Mouse (Mus musculus) heart, embryonic 11.5 days (tissue): ENCODE data around the gene Swap70. TPM values are rescaled to one million over a fixed set of nuclear protein-coding genes. Genes with fewer than 3 reads are reported as not detected.
A peak's percentile ranks its signal among the peaks of the same experiment; 100 is the strongest.

ENCODE experiments used
- ATAC-seq: fragments of 200-750 bp; cut with Nextera tagmentation; replicated peaks from 2 replicates; pipeline ENCODE4 v1.8.0; 2017; ENCODE audit warnings: moderate library complexity; ENCODE audit not compliant: insufficient number of reproducible peaks, low FRiP score, low TSS enrichment
- H3K27ac ChIP-seq: fragments of 300-500 bp; sonication (generic); 2 replicates; pipeline ENCODE4 v1.5.1; 2014; ENCODE audit warnings: mild to moderate bottlenecking, low read depth, low read length
- H3K27me3 ChIP-seq: fragments of 300-500 bp; sonication (generic); 2 replicates; pipeline ENCODE4 v1.6.1; 2014; ENCODE audit warnings: mild to moderate bottlenecking, low read length, mixed read lengths; ENCODE audit not compliant: control insufficient read depth, insufficient read depth
- H3K36me3 ChIP-seq: fragments of 300-500 bp; sonication (generic); 2 replicates; pipeline ENCODE4 v1.6.1; 2014; ENCODE audit warnings: mild to moderate bottlenecking, low read length, moderate library complexity, mixed read lengths; ENCODE audit not compliant: control insufficient read depth, insufficient read depth
- H3K4me1 ChIP-seq: fragments of 300-500 bp; sonication (generic); 2 replicates; pipeline ENCODE4 v1.6.1; 2014; ENCODE audit warnings: low read length; ENCODE audit not compliant: control insufficient read depth, insufficient read depth
- H3K4me2 ChIP-seq: fragments of 300-500 bp; sonication (generic); 2 replicates; pipeline ENCODE4 v1.6.1; 2014; ENCODE audit warnings: mild to moderate bottlenecking, moderate library complexity
- H3K4me3 ChIP-seq: fragments of 300-500 bp; sonication (generic); 2 replicates; pipeline ENCODE4 v1.5.1; 2014; ENCODE audit warnings: low read depth, low read length
- H3K9ac ChIP-seq: fragments of 300-500 bp; sonication (generic); 2 replicates; pipeline ENCODE4 v1.6.1; 2014; ENCODE audit warnings: mild to moderate bottlenecking, low read depth, low read length, moderate library complexity
- H3K9me3 ChIP-seq: fragments of 300-500 bp; sonication (generic); replicated peaks from 2 replicates; pipeline ENCODE4 v1.6.1; 2016; ENCODE audit warnings: low read length; ENCODE audit not compliant: control insufficient read depth
- WGBS: fragments of 180-500 bp; shearing (Covaris S2); extraction: QIAGEN DNeasy Blood & Tissue Kit; methylation state at CpG from one replicate; pipeline ENCODE4 v1.1.7; 2014; ENCODE audit not compliant: insufficient replicate concordance; 5-methylcytosine and 5-hydroxymethylcytosine counted together
- polyA plus RNA-seq: library from polyadenylated mRNA; unstranded; fragments of >200 nt; fragmentation: Nextera tagmentation; extraction: Ambion mirVana; gene quantifications from 2 replicates; pipeline ENCODE4 v1.2.1, GENCODE M21; 2014

Gene Swap70
- polyA plus RNA-seq, 1 experiment from 2014 or later = 14.4 TPM

- WGBS = 45% methylated on average over 5 of the region's 5 CpGs
- no peak for ATAC-seq
- Histone ChIP-seq H3K36me3 (peaks cover 2% of the 10 kb centered on the region), H3K9me3 (no peaks in the 10 kb centered on the region), H3K9ac (no peak overlapping the region), H3K4me2 (no peak overlapping the region), H3K27me3 (no peaks in the 10 kb centered on the region), H3K4me3 (no peak overlapping the region), H3K27ac (no peak overlapping the region), H3K4me1 (no peaks in the 10 kb centered on the region)
Observed at GRCm38 (mm10) chr7:110306281-110306680, 84.8 kb downstream of the Swap70 start.

GRCm38 (mm10) chr7:110307741-110308140 is 86.2 kb downstream of the Swap70 start:
- no peak overlapping the region for H3K4me3 ChIP-seq
- H3K27ac ChIP-seq = no peak overlapping the region
- H3K27me3 ChIP-seq = no peaks in the 10 kb centered on the region
- ATAC-seq = no peak
- H3K9me3 ChIP-seq = no peaks in the 10 kb centered on the region
- no peak overlapping the region for H3K9ac ChIP-seq
- peaks cover 3% of the 10 kb centered on the region for H3K36me3 ChIP-seq
- no peak overlapping the region for H3K4me2 ChIP-seq
- no peaks in the 10 kb centered on the region for H3K4me1 ChIP-seq
- WGBS = 82% methylated on average over 11 of the region's 11 CpGs

GRCm38 (mm10) chr7:110309246-110309645 is 87.7 kb downstream of the Swap70 start:
- no peak for ATAC-seq
- Histone ChIP-seq H3K9ac (no peak overlapping the region), H3K4me3 (no peak overlapping the region), H3K4me2 (no peak overlapping the region), H3K9me3 (no peaks in the 10 kb centered on the region), H3K27me3 (no peaks in the 10 kb centered on the region), H3K36me3 (peaks cover 10% of the 10 kb centered on the region), H3K27ac (no peak overlapping the region), H3K4me1 (no peaks in the 10 kb centered on the region)
- 87% methylated on average over 8 of the region's 8 CpGs for WGBS

GRCm38 (mm10) chr7:110313392-110314055 is 92.0 kb downstream of the Swap70 start:
- peaks cover 37% of the 10 kb centered on the region for H3K36me3 ChIP-seq
- ATAC-seq = no peak
- H3K9me3 ChIP-seq = peaks cover 9% of the 10 kb centered on the region; the same call in 1 of the 2 replicates
- WGBS = 82% methylated on average over 9 of the region's 9 CpGs
- no peak overlapping the region for H3K4me3 ChIP-seq
- H3K9ac ChIP-seq = no peak overlapping the region
- H3K4me1 ChIP-seq = no peaks in the 10 kb centered on the region
- H3K4me2 ChIP-seq = no peak overlapping the region
- H3K27ac ChIP-seq = no peak overlapping the region
- no peaks in the 10 kb centered on the region for H3K27me3 ChIP-seq

GRCm38 (mm10) chr7:110314401-110314890 is 92.9 kb downstream of the Swap70 start:
- Histone ChIP-seq H3K4me2 (no peak overlapping the region), H3K36me3 (peaks cover 37% of the 10 kb centered on the region), H3K4me3 (no peak overlapping the region), H3K9me3 (peaks cover 9% of the 10 kb centered on the region; the same call in 1 of the 2 replicates), H3K27ac (no peak overlapping the region), H3K9ac (no peak overlapping the region), H3K4me1 (peaks cover 5% of the 10 kb centered on the region; the same call in 1 of the 2 replicates), H3K27me3 (no peaks in the 10 kb centered on the region)
- no peak for ATAC-seq
- 85% methylated on average over 7 of the region's 7 CpGs for WGBS

GRCm38 (mm10) chr7:110315352-110315751 is 93.8 kb downstream of the Swap70 start:
- H3K27ac ChIP-seq = no peak overlapping the region
- peaks cover 37% of the 10 kb centered on the region for H3K36me3 ChIP-seq

GRCm38 (mm10) chr7:110317412-110317811 is 95.9 kb downstream of the Swap70 start:
- Histone ChIP-seq H3K4me3 (no peak overlapping the region), H3K36me3 (peaks cover 33% of the 10 kb centered on the region), H3K27ac (no peak overlapping the region), H3K9me3 (peaks cover 9% of the 10 kb centered on the region; the same call in 1 of the 2 replicates), H3K27me3 (no peaks in the 10 kb centered on the region), H3K4me1 (peaks cover 10% of the 10 kb centered on the region; the same call in 1 of the 2 replicates), H3K4me2 (no peak overlapping the region), H3K9ac (no peak overlapping the region)
- ATAC-seq = no peak
- 87% methylated on average over 4 of the region's 4 CpGs for WGBS

More at GRCm38 (mm10) chr7:110315352-110315751, 93.8 kb downstream of the Swap70 start:
- ATAC-seq = no peak
- H3K4me2 ChIP-seq = no peak overlapping the region
- peaks cover 10% of the 10 kb centered on the region; the same call in 1 of the 2 replicates for H3K4me1 ChIP-seq
- peaks cover 9% of the 10 kb centered on the region; the same call in 1 of the 2 replicates for H3K9me3 ChIP-seq
- no peak overlapping the region for H3K4me3 ChIP-seq
- H3K9ac ChIP-seq = no peak overlapping the region
- no peaks in the 10 kb centered on the region for H3K27me3 ChIP-seq
- WGBS = 65% methylated on average over 1 of the region's 1 CpGs

GRCm38 (mm10) chr7:110318971-110319519 is 97.5 kb downstream of the Swap70 start:
- Histone ChIP-seq H3K4me2 (no peak overlapping the region), H3K9me3 (peaks cover 9% of the 10 kb centered on the region; the same call in 1 of the 2 replicates), H3K9ac (no peak overlapping the region), H3K27me3 (no peaks in the 10 kb centered on the region), H3K36me3 (peaks cover 28% of the 10 kb centered on the region), H3K27ac (peak overlapping the region; percentile 50), H3K4me1 (peaks cover 10% of the 10 kb centered on the region; the same call in 1 of the 2 replicates), H3K4me3 (no peak overlapping the region)
- 29% methylated on average over 6 of the region's 6 CpGs for WGBS
- peak; percentile 71 for ATAC-seq
